Mouse (Mus musculus) CD8-positive naive resting alpha-beta T cell, adult 2 months (primary cell): Measurements from ENCODE around the gene Mtcl1.

Source experiments
- DNase-seq, 2 experiments: peaks; one replicate each; pipeline ENCODE4 v3.0.0; 2022; ENCODE audit warnings: low read depth in 2 of 2, low spot score in 2 of 2

Mtcl1 gene

GRCm38 (mm10) chr17:66326552-66327045 is 123.0 kb downstream of the Mtcl1 start:
- DNase-seq = no peak

- DNase-seq = no peak
Measured at GRCm38 (mm10) chr17:66326204-66326545, 123.4 kb downstream of the Mtcl1 start.

- DNase-seq = no peak
Measured at GRCm38 (mm10) chr17:66325440-66326203, 123.9 kb downstream of the Mtcl1 start.

GRCm38 (mm10) chr17:66324836-66325235 is 124.7 kb downstream of the Mtcl1 start:
- DNase-seq = no peak

GRCm38 (mm10) chr17:66322646-66323255 is 126.8 kb downstream of the Mtcl1 start:
- no peak for DNase-seq

- no peak for DNase-seq
Measured at GRCm38 (mm10) chr17:66321933-66322332, 127.6 kb downstream of the Mtcl1 start.

GRCm38 (mm10) chr17:66320716-66321372 is 128.7 kb downstream of the Mtcl1 start:
- no peak for DNase-seq

GRCm38 (mm10) chr17:66318031-66318430 is 131.5 kb downstream of the Mtcl1 start:
- no peak for DNase-seq

GRCm38 (mm10) chr17:66317576-66317975 is 132.0 kb downstream of the Mtcl1 start:
- DNase-seq = no peak

- no peak for DNase-seq
Measured at GRCm38 (mm10) chr17:66317156-66317555, 132.4 kb downstream of the Mtcl1 start.

- DNase-seq = no peak
Measured at GRCm38 (mm10) chr17:66315451-66315850, 134.1 kb downstream of the Mtcl1 start.

- no peak for DNase-seq
Measured at GRCm38 (mm10) chr17:66314566-66315285, 134.8 kb downstream of the Mtcl1 start.

GRCm38 (mm10) chr17:66301906-66302305 is 147.6 kb downstream of the Mtcl1 start:
- DNase-seq = no peak

GRCm38 (mm10) chr17:66301267-66301666 is 148.3 kb downstream of the Mtcl1 start:
- no peak for DNase-seq

- DNase-seq = no peak
Measured at GRCm38 (mm10) chr17:66297721-66298120, 151.8 kb downstream of the Mtcl1 start.

GRCm38 (mm10) chr17:66293581-66293980 is 156.0 kb downstream of the Mtcl1 start:
- no peak for DNase-seq

GRCm38 (mm10) chr17:66289894-66290293 is 159.7 kb downstream of the Mtcl1 start:
- DNase-seq = no peak
